Mouse (Mus musculus) heart, embryonic 16.5 days (tissue): ENCODE results near the gene Rps2. TPM values are rescaled to one million over a fixed set of nuclear protein-coding genes. Genes with fewer than 3 reads are reported as not detected.

Experiments used
- ATAC-seq: fragments of 200-750 bp; cut with Nextera tagmentation; replicated peaks from 2 replicates; pipeline ENCODE4 v1.8.0; 2017; ENCODE audit warnings: moderate number of reproducible peaks; ENCODE audit not compliant: insufficient read depth, low FRiP score; ENCODE audit errors: extremely low read depth
- H3K27ac ChIP-seq: fragments of 300-500 bp; sonication (generic); 2 replicates; pipeline ENCODE4 v1.5.1; 2014; ENCODE audit warnings: mild to moderate bottlenecking, low read length, control low read depth, moderate library complexity
- H3K27me3 ChIP-seq: fragments of 300-500 bp; sonication (generic); 2 replicates; pipeline ENCODE4 v1.6.1; 2014; ENCODE audit warnings: low read length, mixed read lengths; ENCODE audit not compliant: control insufficient read depth, insufficient read depth
- H3K36me3 ChIP-seq: fragments of 300-500 bp; sonication (generic); 2 replicates; pipeline ENCODE4 v1.6.1; 2014; ENCODE audit not compliant: control insufficient read depth, insufficient read depth
- H3K4me1 ChIP-seq: fragments of 300-500 bp; sonication (generic); 2 replicates; pipeline ENCODE4 v1.6.1; 2014; ENCODE audit warnings: low read length, mixed read lengths; ENCODE audit not compliant: control insufficient read depth, insufficient read depth
- H3K4me2 ChIP-seq: fragments of 300-500 bp; sonication (generic); 2 replicates; pipeline ENCODE4 v1.6.1; 2014; ENCODE audit warnings: low read depth, mild to moderate bottlenecking, control low read depth, low read length
- H3K4me3 ChIP-seq: fragments of 300-500 bp; sonication (generic); 2 replicates; pipeline ENCODE4 v1.5.1; 2014; ENCODE audit warnings: mild to moderate bottlenecking, control low read depth, low read length
- H3K9ac ChIP-seq: fragments of 300-500 bp; sonication (generic); 2 replicates; pipeline ENCODE4 v1.6.1; 2014; ENCODE audit warnings: low read length, control low read depth
- H3K9me3 ChIP-seq: fragments of 300-500 bp; sonication (generic); replicated peaks from 2 replicates; pipeline ENCODE4 v1.6.1; 2016; ENCODE audit warnings: low read length; ENCODE audit not compliant: control insufficient read depth
- WGBS: fragments of 180-500 bp; shearing (Covaris S2); extraction: QIAGEN DNeasy Blood & Tissue Kit; methylation state at CpG from one replicate; pipeline ENCODE4 v1.1.7; 2014; 5-methylcytosine and 5-hydroxymethylcytosine counted together
- polyA plus RNA-seq: library from polyadenylated mRNA; unstranded; fragments of >200 nt; fragmentation: Nextera tagmentation; extraction: Ambion mirVana; gene quantifications from 2 replicates; pipeline ENCODE4 v1.2.1, GENCODE M21; 2015

Gene Rps2
- polyA plus RNA-seq, 1 experiment from 2014 or later = 843 TPM

GRCm38 (mm10) chr17:24697985-24698384 is 19.9 kb upstream of the Rps2 start:
- Histone ChIP-seq H3K27ac (no peak overlapping the region), H3K4me2 (no peak overlapping the region), H3K36me3 (peaks cover 17% of the 10 kb centered on the region), H3K9me3 (no peaks in the 10 kb centered on the region), H3K9ac (no peak overlapping the region), H3K4me1 (peaks cover 8% of the 10 kb centered on the region; the same call in 1 of the 2 replicates), H3K27me3 (no peaks in the 10 kb centered on the region), H3K4me3 (no peak overlapping the region)
- 28% methylated on average over 5 of the region's 5 CpGs for WGBS
- no peak for ATAC-seq

- Histone ChIP-seq H3K9me3 (no peaks in the 10 kb centered on the region), H3K27ac (no peak overlapping the region), H3K9ac (no peak overlapping the region), H3K27me3 (no peaks in the 10 kb centered on the region), H3K4me2 (no peak overlapping the region), H3K36me3 (peaks cover 17% of the 10 kb centered on the region), H3K4me3 (no peak overlapping the region), H3K4me1 (peaks cover 8% of the 10 kb centered on the region; the same call in 1 of the 2 replicates)
- ATAC-seq = no peak
- WGBS = 67% methylated on average over 9 of the region's 9 CpGs
Measured at GRCm38 (mm10) chr17:24698715-24699114, 19.2 kb upstream of the Rps2 start.

- no peak overlapping the region for H3K4me3 ChIP-seq
- no peak for ATAC-seq
- 82% methylated on average over 2 of the region's 2 CpGs for WGBS
- no peak overlapping the region for H3K27ac ChIP-seq
- H3K4me1 ChIP-seq = peaks cover 8% of the 10 kb centered on the region; the same call in 1 of the 2 replicates
- peaks cover 24% of the 10 kb centered on the region for H3K36me3 ChIP-seq
- no peak overlapping the region for H3K4me2 ChIP-seq
- H3K9ac ChIP-seq = no peak overlapping the region
- no peaks in the 10 kb centered on the region for H3K9me3 ChIP-seq
- no peaks in the 10 kb centered on the region for H3K27me3 ChIP-seq
Measured at GRCm38 (mm10) chr17:24699473-24699872, 18.4 kb upstream of the Rps2 start.

- no peak overlapping the region for H3K4me3 ChIP-seq
- no peak overlapping the region for H3K4me2 ChIP-seq
- no peaks in the 10 kb centered on the region for H3K9me3 ChIP-seq
- H3K27me3 ChIP-seq = no peaks in the 10 kb centered on the region
- H3K9ac ChIP-seq = no peak overlapping the region
- ATAC-seq = no peak
- H3K4me1 ChIP-seq = peaks cover 4% of the 10 kb centered on the region; the same call in 1 of the 2 replicates
- H3K27ac ChIP-seq = no peak overlapping the region
- WGBS = 88% methylated on average over 9 of the region's 9 CpGs
- peaks cover 32% of the 10 kb centered on the region for H3K36me3 ChIP-seq
Measured at GRCm38 (mm10) chr17:24701251-24701650, 16.7 kb upstream of the Rps2 start.

- Histone ChIP-seq H3K9me3 (no peaks in the 10 kb centered on the region), H3K4me3 (no peak overlapping the region), H3K27me3 (no peaks in the 10 kb centered on the region), H3K4me2 (no peak overlapping the region), H3K4me1 (peaks cover 12% of the 10 kb centered on the region), H3K27ac (no peak overlapping the region), H3K9ac (no peak overlapping the region), H3K36me3 (peaks cover 24% of the 10 kb centered on the region)
- WGBS = 94% methylated on average over 3 of the region's 3 CpGs
- no peak for ATAC-seq
Measured at GRCm38 (mm10) chr17:24705821-24706220, 12.1 kb upstream of the Rps2 start.

GRCm38 (mm10) chr17:24706982-24707800 is 10.7 kb upstream of the Rps2 start, which contains the start of gene Tbl3:
Gene Tbl3 (minus strand): TSS chr17:24707660.
- peaks cover 12% of the 10 kb centered on the region for H3K4me1 ChIP-seq

GRCm38 (mm10) chr17:24707801-24708425 is 10.0 kb upstream of the Rps2 start:
- peak overlapping the region; percentile 79 for H3K4me3 ChIP-seq

More at GRCm38 (mm10) chr17:24706982-24707800, 10.7 kb upstream of the Rps2 start, which contains the start of gene Tbl3:
- no peaks in the 10 kb centered on the region for H3K9me3 ChIP-seq
- 2% methylated on average over 32 of the region's 32 CpGs for WGBS
- peak within 1 kb of the TSS; percentile 79 for H3K4me3 ChIP-seq
- peak; percentile 80 for ATAC-seq
- H3K4me2 ChIP-seq = peak within 1 kb of the TSS; percentile 96
- peak within 1 kb of the TSS; percentile 85 for H3K27ac ChIP-seq
- peaks cover 15% of the 10 kb centered on the region for H3K36me3 ChIP-seq
- no peaks in the 10 kb centered on the region for H3K27me3 ChIP-seq
- peak within 1 kb of the TSS; percentile 90 for H3K9ac ChIP-seq

GRCm38 (mm10) chr17:24708646-24709045 is 9.3 kb upstream of the Rps2 start:
- H3K4me2 ChIP-seq = no peak overlapping the region

More at GRCm38 (mm10) chr17:24707801-24708425, 10.0 kb upstream of the Rps2 start:
- no peak for ATAC-seq
- Histone ChIP-seq H3K27me3 (no peaks in the 10 kb centered on the region), H3K9ac (peak overlapping the region; percentile 90), H3K4me1 (peaks cover 12% of the 10 kb centered on the region), H3K36me3 (peaks cover 15% of the 10 kb centered on the region), H3K4me2 (peak overlapping the region; percentile 96), H3K9me3 (no peaks in the 10 kb centered on the region), H3K27ac (peak overlapping the region; percentile 85)
- WGBS = 3% methylated on average over 24 of the region's 24 CpGs

GRCm38 (mm10) chr17:24715556-24715955 is 2.4 kb upstream of the Rps2 start:
- WGBS = 81% methylated on average over 6 of the region's 6 CpGs
- no peak for ATAC-seq

More at GRCm38 (mm10) chr17:24708646-24709045, 9.3 kb upstream of the Rps2 start:
- Histone ChIP-seq H3K9me3 (no peaks in the 10 kb centered on the region), H3K4me1 (peaks cover 12% of the 10 kb centered on the region), H3K36me3 (peaks cover 15% of the 10 kb centered on the region), H3K4me3 (no peak overlapping the region), H3K27ac (no peak overlapping the region), H3K27me3 (no peaks in the 10 kb centered on the region), H3K9ac (no peak overlapping the region)
- WGBS = 28% methylated on average over 2 of the region's 2 CpGs
- ATAC-seq = 0 out of 2 replicates have a peak, but pooled peaks have one; percentile 14

More at GRCm38 (mm10) chr17:24715556-24715955, 2.4 kb upstream of the Rps2 start:
- no peaks in the 10 kb centered on the region for H3K27me3 ChIP-seq
- H3K9me3 ChIP-seq = no peaks in the 10 kb centered on the region
- peaks cover 5% of the 10 kb centered on the region for H3K4me1 ChIP-seq
- no peak overlapping the region for H3K27ac ChIP-seq
- no peak overlapping the region for H3K4me3 ChIP-seq
- H3K9ac ChIP-seq = no peak overlapping the region
- no peak overlapping the region for H3K4me2 ChIP-seq
- no peaks in the 10 kb centered on the region for H3K36me3 ChIP-seq
